Mouse (Mus musculus) liver, adult 2 months (tissue): ENCODE results near the gene Zc3h7b. TPM values are rescaled to one million over a fixed set of nuclear protein-coding genes. Genes with fewer than 3 reads are reported as not detected.
"Not testable (repeated sequence)": the region's sequence is repeated elsewhere in the genome, so short reads cannot be mapped to it uniquely, and the experiment has no call there.

Experiments used
- DNase-seq: peaks from one replicate; pipeline ENCODE4 v3.0.0-alpha.2; 2011; ENCODE audit warnings: low read depth, low spot score; ENCODE audit errors: extremely low read depth
- H3K27ac ChIP-seq: fragments of 200-500 bp; replicated peaks from 2 replicates; pipeline ENCODE4 v1.5.1; 2012; ENCODE audit warnings: low read depth, mild to moderate bottlenecking, control low read depth, inconsistent platforms, low read length; ENCODE audit not compliant: insufficient read depth
- H3K27me3 ChIP-seq: fragments of 200-500 bp; 2 replicates; pipeline ENCODE4 v1.6.1; 2012; ENCODE audit warnings: mild to moderate bottlenecking, moderate library complexity, low read length, inconsistent platforms; ENCODE audit not compliant: control insufficient read depth, insufficient read depth
- H3K36me3 ChIP-seq: fragments of 200-500 bp; 2 replicates; pipeline ENCODE4 v1.6.1; 2012; ENCODE audit warnings: low read length, inconsistent platforms; ENCODE audit not compliant: control insufficient read depth, insufficient read depth
- H3K4me1 ChIP-seq: fragments of 200-500 bp; 2 replicates; pipeline ENCODE4 v1.6.1; 2011; ENCODE audit warnings: low read length; ENCODE audit not compliant: control insufficient read depth, insufficient read depth
- H3K4me3 ChIP-seq: fragments of 200-500 bp; 2 replicates; pipeline ENCODE4 v1.5.1; 2011; ENCODE audit warnings: low read depth, mild to moderate bottlenecking, control low read depth, low read length, moderate library complexity; ENCODE audit not compliant: insufficient read depth
- H3K79me2 ChIP-seq: fragments of 200-500 bp; 2 replicates; pipeline ENCODE4 v1.6.1; 2012; ENCODE audit warnings: inconsistent platforms, mild to moderate bottlenecking, low read length, moderate library complexity; ENCODE audit not compliant: control insufficient read depth, insufficient read depth
- H3K9ac ChIP-seq: fragments of 200-500 bp; 2 replicates; pipeline ENCODE4 v1.6.1; 2012; ENCODE audit warnings: low read depth, mild to moderate bottlenecking, control low read depth, inconsistent platforms, low read length
- CTCF ChIP-seq: fragments of 200-500 bp; IDR thresholded peaks from 2 replicates; pipeline ENCODE4 v1.5.1; 2011; ENCODE audit warnings: low read depth, low read length, control low read depth
- POLR2A ChIP-seq: fragments of 200-500 bp; IDR thresholded peaks from 2 replicates; pipeline ENCODE4 v1.6.1; 2011; ENCODE audit warnings: low read length, control low read depth; ENCODE audit not compliant: insufficient read depth; ENCODE audit errors: extremely low read depth
- whole genome bisulfite sequencing: fragments of 180-500 bp; shearing (Covaris S2); methylation state at CpG from one replicate; pipeline ENCODE4 v1.1.7; 2018; 5-methylcytosine and 5-hydroxymethylcytosine counted together
- polyA plus RNA-seq: library from polyadenylated mRNA; depleted of rRNA; stranded (reverse); fragments of >200 nt; gene quantifications from 2 replicates; pipeline ENCODE4 v1.2.3, GENCODE M21; 2012; rRNA removed
- total RNA-seq: library from RNA; depleted of rRNA; stranded (reverse); fragments of >200 nt; gene quantifications from 2 replicates; pipeline ENCODE4 v1.2.3, GENCODE M21; 2014; rRNA removed

Gene Zc3h7b
- total RNA-seq (7.4 TPM in 2 replicates), polyA plus RNA-seq (11.9 and 13.1 TPM in 2 replicates)

- peak; percentile 34 for DNase-seq
- H3K4me3 ChIP-seq = peak within 1 kb of the TSS; percentile 67
- H3K4me1 ChIP-seq = 0 out of 2 replicates have a peak, but pooled peaks cover 1% of the 10 kb centered on the region
- no peaks in the 10 kb centered on the region for H3K27me3 ChIP-seq
- TF ChIP-seq POLR2A (0 out of 2 replicates have a peak, but pooled peaks have one; percentile 31), CTCF (peak; percentile 20; the same call in 1 of the 2 replicates)
- H3K27ac ChIP-seq = peak within 1 kb of the TSS; percentile 27
- H3K36me3 ChIP-seq = no peaks in the 10 kb centered on the region
- H3K9ac ChIP-seq = peak within 1 kb of the TSS; percentile 74
- H3K79me2 ChIP-seq = peaks cover 3% of the 10 kb centered on the region; the same call in 1 of the 2 replicates
- WGBS = under 1% methylated on average over 65 of the region's 65 CpGs
Observed at GRCm38 (mm10) chr15:81744992-81745600, at the start of gene Zc3h7b, which contains the start of gene Rangap1. Zc3h7b (plus strand) TSS chr15:81745057. Rangap1 (minus strand) TSS chr15:81745530.

- TF ChIP-seq CTCF = no peak
- Histone ChIP-seq H3K36me3 (no peaks in the 10 kb centered on the region), H3K4me3 (no peak within 1 kb of the TSS), H3K4me1 (peaks cover 16% of the 10 kb centered on the region), H3K79me2 (no peaks in the 10 kb centered on the region), H3K27ac (no peak within 1 kb of the TSS), H3K9ac (no peak within 1 kb of the TSS), H3K27me3 (no peaks in the 10 kb centered on the region)
- DNase-seq = no peak
- 86% methylated on average over 7 of the region's 7 CpGs for WGBS
Observed at GRCm38 (mm10) chr15:81697175-81697574, 47.7 kb upstream of the Zc3h7b start, which contains the start of gene Chadl. Chadl (minus strand) TSS chr15:81697287.

GRCm38 (mm10) chr15:81697847-81698246 lies 47.0 kb upstream of the Zc3h7b start:
- peak; percentile 33 for DNase-seq
- Histone ChIP-seq H3K4me1 (peaks cover 22% of the 10 kb centered on the region), H3K27me3 (no peaks in the 10 kb centered on the region), H3K4me3 (no peak overlapping the region), H3K27ac (no peak overlapping the region), H3K36me3 (no peaks in the 10 kb centered on the region), H3K9ac (no peak overlapping the region), H3K79me2 (no peaks in the 10 kb centered on the region)
- WGBS = 59% methylated on average over 3 of the region's 3 CpGs
- TF ChIP-seq POLR2A = no peak
- peak; percentile 56 for TF ChIP-seq CTCF

GRCm38 (mm10) chr15:81698532-81698931 lies 46.3 kb upstream of the Zc3h7b start:
- Histone ChIP-seq H3K9ac (no peak overlapping the region), H3K27ac (no peak overlapping the region), H3K79me2 (no peaks in the 10 kb centered on the region), H3K4me1 (peaks cover 20% of the 10 kb centered on the region), H3K36me3 (no peaks in the 10 kb centered on the region), H3K4me3 (no peak overlapping the region), H3K27me3 (no peaks in the 10 kb centered on the region)
- TF ChIP-seq CTCF = no peak
- TF ChIP-seq POLR2A = no peak
- 34% methylated on average over 2 of the region's 2 CpGs for WGBS
- peak; percentile 45 for DNase-seq

GRCm38 (mm10) chr15:81700161-81700560 lies 44.7 kb upstream of the Zc3h7b start:
- 69% methylated on average over 2 of the region's 2 CpGs for WGBS
- TF ChIP-seq CTCF (no peak), POLR2A (no peak)
- no peaks in the 10 kb centered on the region for H3K79me2 ChIP-seq
- no peak for DNase-seq
- H3K9ac ChIP-seq = no peak overlapping the region
- peaks cover 6% of the 10 kb centered on the region; the same call in 1 of the 2 replicates for H3K36me3 ChIP-seq
- H3K4me3 ChIP-seq = no peak overlapping the region
- H3K27me3 ChIP-seq = no peaks in the 10 kb centered on the region
- peaks cover 22% of the 10 kb centered on the region for H3K4me1 ChIP-seq
- peak overlapping the region; percentile 44 for H3K27ac ChIP-seq

- no peaks in the 10 kb centered on the region for H3K79me2 ChIP-seq
- peak overlapping the region; percentile 66 for H3K27ac ChIP-seq
- H3K4me1 ChIP-seq = peaks cover 22% of the 10 kb centered on the region
- H3K9ac ChIP-seq = no peak overlapping the region
- no peaks in the 10 kb centered on the region for H3K27me3 ChIP-seq
- peak; percentile 84 for DNase-seq
- H3K36me3 ChIP-seq = peaks cover 9% of the 10 kb centered on the region; the same call in 1 of the 2 replicates
- TF ChIP-seq CTCF = no peak
- TF ChIP-seq POLR2A = no peak
- no peak overlapping the region for H3K4me3 ChIP-seq
- 17% methylated on average over 8 of the region's 8 CpGs for WGBS
Observed at GRCm38 (mm10) chr15:81700601-81701000, 44.3 kb upstream of the Zc3h7b start.

- 78% methylated on average over 4 of the region's 4 CpGs for WGBS
- H3K4me3 ChIP-seq, H3K79me2 ChIP-seq, H3K9ac ChIP-seq, H3K27me3 ChIP-seq, H3K27ac ChIP-seq, DNase-seq: not testable (repeated sequence)
- Histone ChIP-seq H3K36me3 (peaks cover 13% of the 10 kb centered on the region; the same call in 1 of the 2 replicates), H3K4me1 (peaks cover 22% of the 10 kb centered on the region)
Observed at GRCm38 (mm10) chr15:81701350-81701749, 43.5 kb upstream of the Zc3h7b start.
